Mouse (Mus musculus): ENCODE data around the gene Dph1. TPM values are rescaled to one million over a fixed set of nuclear protein-coding genes. Genes with fewer than 3 reads are reported as not detected.

Gene Dph1
- polyA plus RNA-seq, 1 experiment from 2014 or later: 20.7 TPM

MicroRNA genes within 50 kb of the gene (microRNA counts, 519-probe panel; counts per million panel counts)
- microRNA mmu-miR-132: 2,771 counts per million, percentile 63 among the panel's probes with 10 or more counts
- not detected for microRNA mmu-miR-212

Small RNA genes within 50 kb of the gene (microRNA-seq; reads per million reads assigned to microRNA genes)
- 326 reads per million, percentile 67 among the genes with 10 or more reads in this experiment for gene Mir132
- gene Mir212: 26.8 reads per million, percentile 42 among the genes with 10 or more reads in this experiment

Other genes with a start within 250 kb of the Dph1 start
- 5.1 and 5.9 TPM in 2 replicates for gene Hic1, start 21.7 kb downstream of the Dph1 start, polyA plus RNA-seq (2015; fragmentation: Nextera tagmentation; extraction: Ambion mirVana)
- gene Ovca2, start 12.4 kb downstream of the Dph1 start, polyA plus RNA-seq (2015; fragmentation: Nextera tagmentation; extraction: Ambion mirVana): 19.4 and 23.2 TPM in 2 replicates
- 1.3 and 1.4 TPM in 2 replicates for gene Rtn4rl1, start 2.5 kb upstream of the Dph1 start, polyA plus RNA-seq (2015; fragmentation: Nextera tagmentation; extraction: Ambion mirVana)
- gene Rpa1, start 157.1 kb upstream of the Dph1 start, polyA plus RNA-seq (2015; fragmentation: Nextera tagmentation; extraction: Ambion mirVana): 111 and 112 TPM in 2 replicates
- gene Smyd4, start 157.2 kb upstream of the Dph1 start, polyA plus RNA-seq (2015; fragmentation: Nextera tagmentation; extraction: Ambion mirVana): 8.1 and 9.8 TPM in 2 replicates
- 60.2 and 72.8 TPM in 2 replicates for gene Serpinf1, start 231.5 kb upstream of the Dph1 start, polyA plus RNA-seq (2015; fragmentation: Nextera tagmentation; extraction: Ambion mirVana)
- gene Serpinf2, start 248.3 kb upstream of the Dph1 start, polyA plus RNA-seq (2015; fragmentation: Nextera tagmentation; extraction: Ambion mirVana): 65.3 and 68.3 TPM in 2 replicates